Mouse (Mus musculus): Measurements from ENCODE around the gene Tead3. TPM values are rescaled to one million over a fixed set of nuclear protein-coding genes. Genes with fewer than 3 reads are reported as not detected.

Gene Tead3
- polyA plus RNA-seq (2014; fragmentation: Illumina TruSeq; extraction: RNeasy Lipid Tissue Mini Kit (QIAGEN cat#74804); ENCODE audit: low read depth, low replicate concordance), result 0.50 TPM

GRCm38 (mm10) chr17:28350466-28351352, at the start of gene Tead3:
Tead3 (minus strand) TSS chr17:28350817.

GRCm38 (mm10) chr17:28365122-28365521, 14.5 kb upstream of the Tead3 start, which contains the start of gene Tulp1:
Tulp1 (minus strand) TSS chr17:28365222.

GRCm38 (mm10) chr17:28328366-28328928, 22.2 kb downstream of the Tead3 start, which contains the start of gene Rpl10a:
Rpl10a (plus strand) TSS chr17:28328471.

GRCm38 (mm10) chr17:28313212-28313879, 37.3 kb downstream of the Tead3 start, which contains the start of gene Fance:
Fance (plus strand) TSS chr17:28313519.

Other genes starting within 250 kb of the Tead3 start
- gene Scube3, start 208.7 kb downstream of the Tead3 start, polyA plus RNA-seq (2014; fragmentation: Illumina TruSeq; extraction: RNeasy Lipid Tissue Mini Kit (QIAGEN cat#74804); ENCODE audit: low read depth, low replicate concordance), result not detected
- gene Zfp523, start 173.7 kb downstream of the Tead3 start, polyA plus RNA-seq (2014; fragmentation: Illumina TruSeq; extraction: RNeasy Lipid Tissue Mini Kit (QIAGEN cat#74804); ENCODE audit: low read depth, low replicate concordance), result 0.72 TPM
- gene Def6, start 143.0 kb downstream of the Tead3 start, polyA plus RNA-seq (2014; fragmentation: Illumina TruSeq; extraction: RNeasy Lipid Tissue Mini Kit (QIAGEN cat#74804); ENCODE audit: low read depth, low replicate concordance), result not detected
- gene Ppard, start 118.1 kb downstream of the Tead3 start, polyA plus RNA-seq (2014; fragmentation: Illumina TruSeq; extraction: RNeasy Lipid Tissue Mini Kit (QIAGEN cat#74804); ENCODE audit: low read depth, low replicate concordance), result 0.40 TPM
- not detected for gene Fance, start 37.3 kb downstream of the Tead3 start, polyA plus RNA-seq (2014; fragmentation: Illumina TruSeq; extraction: RNeasy Lipid Tissue Mini Kit (QIAGEN cat#74804); ENCODE audit: low read depth, low replicate concordance)
- 109 TPM for gene Rpl10a, start 22.3 kb downstream of the Tead3 start, polyA plus RNA-seq (2014; fragmentation: Illumina TruSeq; extraction: RNeasy Lipid Tissue Mini Kit (QIAGEN cat#74804); ENCODE audit: low read depth, low replicate concordance)
- gene Tulp1, start 14.4 kb upstream of the Tead3 start, polyA plus RNA-seq (2014; fragmentation: Illumina TruSeq; extraction: RNeasy Lipid Tissue Mini Kit (QIAGEN cat#74804); ENCODE audit: low read depth, low replicate concordance), result not detected
- gene Fkbp5, start 166.7 kb upstream of the Tead3 start, polyA plus RNA-seq (2014; fragmentation: Illumina TruSeq; extraction: RNeasy Lipid Tissue Mini Kit (QIAGEN cat#74804); ENCODE audit: low read depth, low replicate concordance), result 14.0 TPM
- not detected for gene Armc12, start 180.0 kb upstream of the Tead3 start, polyA plus RNA-seq (2014; fragmentation: Illumina TruSeq; extraction: RNeasy Lipid Tissue Mini Kit (QIAGEN cat#74804); ENCODE audit: low read depth, low replicate concordance)
- not detected for gene Clpsl2, start 198.6 kb upstream of the Tead3 start, polyA plus RNA-seq (2014; fragmentation: Illumina TruSeq; extraction: RNeasy Lipid Tissue Mini Kit (QIAGEN cat#74804); ENCODE audit: low read depth, low replicate concordance)
- not detected for gene Clps, start 209.9 kb upstream of the Tead3 start, polyA plus RNA-seq (2014; fragmentation: Illumina TruSeq; extraction: RNeasy Lipid Tissue Mini Kit (QIAGEN cat#74804); ENCODE audit: low read depth, low replicate concordance)
- gene Lhfpl5, start 224.8 kb upstream of the Tead3 start, polyA plus RNA-seq (2014; fragmentation: Illumina TruSeq; extraction: RNeasy Lipid Tissue Mini Kit (QIAGEN cat#74804); ENCODE audit: low read depth, low replicate concordance), result not detected